Mouse (Mus musculus) ES-Bruce4 (cell line): ENCODE data around the gene Ap1ar.

ENCODE experiments used
- EP300 ChIP-seq: IDR thresholded peaks from 2 replicates; pipeline ENCODE4 v1.6.1; 2011; ENCODE audit warnings: low read depth, low read length; ENCODE audit not compliant: insufficient read depth
- POLR2A ChIP-seq: IDR thresholded peaks from one replicate; pipeline ENCODE4 v1.8.1; 2011; ENCODE audit warnings: low read length; ENCODE audit not compliant: insufficient read depth

- TF ChIP-seq POLR2A (no peak), EP300 (no peak)
These were observed 71.4 kb downstream of the Ap1ar start for GRCm38 (mm10) chr3:127765971-127766370.
